Mouse (Mus musculus) frontal cortex, postnatal 36 days (tissue): ENCODE data around the gene Abcb9.
"Not testable (repeated sequence)": the region's sequence is repeated elsewhere in the genome, so short reads cannot be mapped to it uniquely, and the experiment has no call there.

ENCODE experiments used
- DNase-seq, 2 experiments: peaks; one replicate each; pipeline ENCODE4 v3.0.0; 2022; ENCODE audit warnings: low spot score in 2 of 2

Gene Abcb9

GRCm38 (mm10) chr5:124059677-124060076 lies 35.9 kb downstream of the Abcb9 start:
- no peak for DNase-seq

- no peak for DNase-seq
Measured at GRCm38 (mm10) chr5:124058749-124059148, 36.8 kb downstream of the Abcb9 start.

GRCm38 (mm10) chr5:124056956-124057355 lies 38.6 kb downstream of the Abcb9 start:
- DNase-seq: no peak

GRCm38 (mm10) chr5:124056219-124056618 lies 39.4 kb downstream of the Abcb9 start:
- DNase-seq: no peak

- DNase-seq: not testable (repeated sequence)
Measured at GRCm38 (mm10) chr5:124052641-124053040, 43.0 kb downstream of the Abcb9 start.

- no peak for DNase-seq
Measured at GRCm38 (mm10) chr5:124051899-124052491, 43.6 kb downstream of the Abcb9 start.

GRCm38 (mm10) chr5:124050095-124051050 lies 45.2 kb downstream of the Abcb9 start:
- DNase-seq: no peak

- peak in 1 of 2 experiments; percentile 58 for DNase-seq
Measured at GRCm38 (mm10) chr5:124049249-124050045, 46.2 kb downstream of the Abcb9 start.

GRCm38 (mm10) chr5:124046741-124047401 lies 48.7 kb downstream of the Abcb9 start:
- DNase-seq: no peak

- DNase-seq: peak in 1 of 2 experiments; percentile 42
Measured at GRCm38 (mm10) chr5:124045453-124046010, 50.1 kb downstream of the Abcb9 start.

- DNase-seq: no peak
Measured at GRCm38 (mm10) chr5:124043999-124044398, 51.6 kb downstream of the Abcb9 start.

GRCm38 (mm10) chr5:124043212-124043978 lies 52.2 kb downstream of the Abcb9 start:
- DNase-seq: peak; percentile 80 to 89

- no peak for DNase-seq
Measured at GRCm38 (mm10) chr5:124041097-124041496, 54.5 kb downstream of the Abcb9 start.

- no peak for DNase-seq
Measured at GRCm38 (mm10) chr5:124039602-124040001, 56.0 kb downstream of the Abcb9 start.

GRCm38 (mm10) chr5:124036836-124037235 lies 58.8 kb downstream of the Abcb9 start:
- no peak for DNase-seq

- DNase-seq: no peak
Measured at GRCm38 (mm10) chr5:124036341-124036740, 59.3 kb downstream of the Abcb9 start.

GRCm38 (mm10) chr5:124035806-124036205 lies 59.8 kb downstream of the Abcb9 start:
- no peak for DNase-seq

GRCm38 (mm10) chr5:124035406-124035805 lies 60.2 kb downstream of the Abcb9 start:
- no peak for DNase-seq

GRCm38 (mm10) chr5:124034471-124034870 lies 61.1 kb downstream of the Abcb9 start:
- DNase-seq: no peak

GRCm38 (mm10) chr5:124032001-124032508 lies 63.5 kb downstream of the Abcb9 start, which contains the start of gene Vps37b:
TSS of gene Vps37b (minus strand) at chr5:124032270.
- peak; percentile 88 to 92 for DNase-seq
